Mouse (Mus musculus) ES-Bruce4 (cell line): ENCODE data around the gene Grap2.

Source experiments
- CTCF ChIP-seq: IDR thresholded peaks from one replicate; pipeline ENCODE4 v1.8.1; 2011; ENCODE audit warnings: low read depth, low read length
- EP300 ChIP-seq: IDR thresholded peaks from 2 replicates; pipeline ENCODE4 v1.6.1; 2011; ENCODE audit warnings: low read depth, low read length; ENCODE audit not compliant: insufficient read depth
- POLR2A ChIP-seq: IDR thresholded peaks from one replicate; pipeline ENCODE4 v1.8.1; 2011; ENCODE audit warnings: low read length; ENCODE audit not compliant: insufficient read depth

GRCm38 (mm10) chr15:80533274-80533673, 39.1 kb upstream of the Grap2 start:
- TF ChIP-seq CTCF: no peak
- no peak for TF ChIP-seq POLR2A
- no peak for TF ChIP-seq EP300
